Mouse (Mus musculus): ENCODE data around the gene Gm4969.

Gm4969 gene

DNA sequence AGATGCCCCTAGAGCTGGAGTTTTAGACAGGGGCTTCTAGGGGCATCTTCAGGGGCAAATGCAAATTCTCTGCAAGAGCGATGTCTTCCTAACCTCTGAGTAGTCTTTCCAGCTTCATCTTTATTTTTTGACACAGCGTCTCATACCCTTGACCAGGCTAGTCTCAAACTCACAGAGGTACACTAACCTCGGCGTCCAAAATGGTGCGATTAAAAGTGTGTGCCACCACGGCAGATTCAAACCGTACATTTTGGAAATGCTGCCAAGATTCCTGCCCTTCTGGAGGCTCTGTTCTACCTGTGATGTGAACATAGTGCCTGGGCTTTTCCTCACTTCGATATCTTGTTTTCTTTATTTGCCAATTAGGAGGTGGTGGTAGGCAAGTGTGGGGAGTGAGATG, 915 bp upstream of the Gm4969 start:
- ChIA-PET CTCF (interaction anchor here in 3 of 4 experiments (0.9 to 4.2 kb wide), 14 partner anchors 9 to 116 kb away, joined by 3 to 31 read pairs (median 5); partner anchors contain the start of genes Dmwd (in 1 of the 3), Eml2 (in 1 of the 3), Irf2bp1 (in 1 of the 3) and Qpctl (in 1 of the 3)), POLR2A (interaction anchor here in 3 of 4 experiments (0.9 to 4.3 kb wide), 33 partner anchors 11 to 241 kb away, joined by 3 to 64 read pairs (median 4); partner anchors contain the start of genes Six5 (in 3 of the 3), Cd3eap (in 1 of the 3), Dmpk (in 1 of the 3) and Eml2 (in 1 of the 3))

- ChIA-PET CTCF (interaction anchor here in 1 of 4 experiments (1.7 kb wide), 1 partner anchor 17 kb away, joined by 5 read pairs; no protein-coding TSS in a partner anchor), POLR2A (interaction anchor here in 1 of 4 experiments (1.2 to 2.8 kb wide), 2 partner anchors 8 to 16 kb away, joined by 3 to 8 read pairs; partner anchors contain the start of genes Gm4969 and Six5)
These were observed 8.6 kb downstream of the Gm4969 start for GRCm38 (mm10) chr7:19109565-19109964.

GRCm38 (mm10) chr7:19107436-19107835, 10.7 kb downstream of the Gm4969 start:
- CTCF ChIA-PET: interaction anchor here in 1 of 4 experiments (0.8 to 1.4 kb wide), 2 partner anchors 14 to 37 kb away, joined by 5 read pairs; partner anchors contain the start of gene Six5
- POLR2A ChIA-PET: interaction anchor here in 2 of 4 experiments (2.4 to 2.8 kb wide), 2 partner anchors 14 kb away, joined by 6 to 8 read pairs; partner anchors contain the start of gene Six5 (in 1 of the 2)

DNA sequence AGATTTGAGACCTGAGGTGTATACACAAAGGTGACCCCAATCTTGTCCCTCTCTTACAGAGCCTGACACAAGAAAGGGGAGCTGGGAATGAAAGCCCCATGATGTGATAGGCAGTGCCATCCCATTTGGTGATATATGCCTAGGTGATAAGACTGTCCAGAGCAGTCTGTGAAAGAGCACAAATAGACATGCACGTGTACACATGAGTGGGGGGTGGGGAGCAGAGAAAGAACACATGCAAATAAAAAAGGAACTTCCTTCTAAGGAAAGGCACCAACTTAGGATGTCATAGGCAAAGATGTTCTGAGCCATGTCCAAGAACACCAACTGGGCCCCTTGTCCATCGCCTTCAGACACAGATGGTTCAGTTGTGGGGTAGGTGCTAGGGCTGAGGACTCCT, 13.7 kb downstream of the Gm4969 start:
- POLR2A ChIA-PET: interaction anchor here in 1 of 4 experiments (1.1 kb wide), 1 partner anchor 10 kb away, joined by 3 read pairs; no protein-coding TSS in a partner anchor
- CTCF ChIA-PET: interaction anchor here in 2 of 4 experiments (0.7 to 2.9 kb wide), 2 partner anchors 11 to 13 kb away, joined by 3 to 8 read pairs; partner anchors contain the start of gene Gm4969 (in 1 of the 2)

DNA sequence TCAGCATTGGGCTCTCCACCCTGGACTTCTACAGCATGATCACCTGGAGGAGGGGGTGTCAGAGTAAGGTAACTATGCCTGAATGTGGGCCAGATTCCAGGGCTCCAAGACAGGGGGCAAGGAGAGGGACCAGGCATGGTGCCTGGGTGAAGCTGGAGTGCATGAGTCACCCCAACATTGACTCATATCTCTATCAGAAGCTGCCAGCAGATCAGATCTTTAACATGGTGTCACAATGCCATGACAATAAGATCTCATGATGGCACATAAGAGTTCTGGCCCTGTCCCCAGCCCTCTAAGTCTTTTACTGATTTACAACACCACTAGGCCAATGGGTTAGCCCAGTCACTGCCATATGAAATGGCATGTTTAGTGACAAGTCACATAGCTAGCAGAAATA, 14.4 kb downstream of the Gm4969 start:
- ChIA-PET CTCF (interaction anchor here in 1 of 4 experiments (2.9 kb wide), 1 partner anchor 11 kb away, joined by 8 read pairs; no protein-coding TSS in a partner anchor), POLR2A (interaction anchor here in 1 of 4 experiments (1.1 kb wide), 1 partner anchor 11 kb away, joined by 3 read pairs; no protein-coding TSS in a partner anchor)

GRCm38 (mm10) chr7:19100290-19100689, 17.9 kb downstream of the Gm4969 start:
- ChIA-PET CTCF (no interaction called here), POLR2A (interaction anchor here in 1 of 4 experiments (0.5 to 18.1 kb wide), 3 partner anchors 11 to 36 kb away, joined by 3 to 172 read pairs (median 3); partner anchors contain the start of gene Dmwd)

- ChIA-PET POLR2A (interaction anchor here in 3 of 4 experiments (0.5 to 18.1 kb wide), 5 partner anchors 13 to 542 kb away, joined by 3 to 172 read pairs (median 3); partner anchors contain the start of genes Dmwd (in 1 of the 3) and Fbxo46 (in 1 of the 3)), CTCF (interaction anchor here in 2 of 4 experiments (0.9 to 2.1 kb wide), 3 partner anchors 10 to 26 kb away, joined by 4 to 5 read pairs (median 5); no protein-coding TSS in a partner anchor)
These were observed 19.4 kb downstream of the Gm4969 start for GRCm38 (mm10) chr7:19098811-19099210.

GRCm38 (mm10) chr7:19097863-19098262, 20.3 kb downstream of the Gm4969 start:
- POLR2A ChIA-PET: interaction anchor here in 2 of 4 experiments (1.2 to 18.1 kb wide), 3 partner anchors 18 to 21 kb away, joined by 3 to 172 read pairs (median 26); partner anchors contain the start of genes Dmwd (in 1 of the 2), Fbxo46 (in 1 of the 2) and Gm4969 (in 1 of the 2)
- CTCF ChIA-PET: interaction anchor here in 2 of 4 experiments (0.6 to 15.2 kb wide), 3 partner anchors 17 to 617 kb away, joined by 3 to 356 read pairs (median 5); partner anchors contain the start of gene Dmwd (in 1 of the 2)

- ChIA-PET POLR2A (interaction anchor here in 2 of 4 experiments (0.6 to 18.1 kb wide), 5 partner anchors 17 to 371 kb away, joined by 3 to 172 read pairs (median 3); partner anchors contain the start of genes Dmwd (in 1 of the 2), Fbxo46 (in 1 of the 2) and Gm4969 (in 1 of the 2)), CTCF (interaction anchor here in 1 of 4 experiments (15.2 kb wide), 1 partner anchor 24 kb away, joined by 356 read pairs; the partner anchor contains the start of gene Dmwd)
These were observed 21.0 kb downstream of the Gm4969 start for GRCm38 (mm10) chr7:19097217-19097616.

GRCm38 (mm10) chr7:19096421-19096976, 21.7 kb downstream of the Gm4969 start:
- ChIA-PET CTCF (interaction anchor here in 2 of 4 experiments (0.9 to 15.2 kb wide), 4 partner anchors 18 to 43 kb away, joined by 3 to 356 read pairs (median 4); partner anchors contain the start of gene Dmwd (in 1 of the 2)), POLR2A (interaction anchor here in 3 of 4 experiments (0.5 to 18.1 kb wide), 15 partner anchors 12 to 227 kb away, joined by 3 to 172 read pairs (median 4); partner anchors contain the start of genes Fbxo46 (in 2 of the 3), Gm4969 (in 2 of the 3), Dmpk (in 1 of the 3) and Dmwd (in 1 of the 3))

- POLR2A ChIA-PET: interaction anchor here in 3 of 4 experiments (0.5 to 18.1 kb wide), 16 partner anchors 12 to 228 kb away, joined by 3 to 172 read pairs (median 4); partner anchors contain the start of genes Fbxo46 (in 2 of the 3), Gm4969 (in 2 of the 3), Dmpk (in 1 of the 3) and Dmwd (in 1 of the 3)
- CTCF ChIA-PET: interaction anchor here in 2 of 4 experiments (0.8 to 15.2 kb wide), 5 partner anchors 19 to 42 kb away, joined by 3 to 356 read pairs (median 3); partner anchors contain the start of gene Dmwd (in 1 of the 2)
These were observed 22.4 kb downstream of the Gm4969 start for GRCm38 (mm10) chr7:19095751-19096110.

GRCm38 (mm10) chr7:19094826-19095750, 23.1 kb downstream of the Gm4969 start:
- CTCF ChIA-PET: interaction anchor here in 3 of 4 experiments (0.8 to 15.2 kb wide), 8 partner anchors 19 to 91 kb away, joined by 3 to 356 read pairs (median 12); partner anchors contain the start of genes Dmwd (in 3 of the 3), Foxa3 (in 1 of the 3) and Irf2bp1 (in 1 of the 3)

GRCm38 (mm10) chr7:19094471-19094825, 23.7 kb downstream of the Gm4969 start, which contains the start of gene Six5:
Gene Six5, plus strand, starts transcription at chr7:19094594.
- CTCF ChIA-PET: interaction anchor here (0.6 to 15.2 kb wide), 21 partner anchors 13 to 187 kb away, joined by 3 to 356 read pairs (median 10); partner anchors contain the start of genes Dmwd (in 3 of the 4), Gm4969 (in 2 of the 4), Eml2 (in 1 of the 4) and Fbxo46 (in 1 of the 4)
- POLR2A ChIA-PET: interaction anchor here in 3 of 4 experiments (0.6 to 18.1 kb wide), 27 partner anchors 8 to 534 kb away, joined by 3 to 172 read pairs (median 7); partner anchors contain the start of genes Dmwd (in 3 of the 3), Fbxo46 (in 3 of the 3), Rsph6a (in 3 of the 3) and Dmpk (in 2 of the 3)

More at GRCm38 (mm10) chr7:19094826-19095750, 23.1 kb downstream of the Gm4969 start:
- POLR2A ChIA-PET: interaction anchor here in 2 of 4 experiments (0.8 to 18.1 kb wide), 24 partner anchors 9 to 534 kb away, joined by 3 to 172 read pairs (median 5); partner anchors contain the start of genes Dmpk (in 2 of the 2), Dmwd (in 2 of the 2), Fbxo46 (in 2 of the 2) and Gm4969 (in 2 of the 2)

DNA sequence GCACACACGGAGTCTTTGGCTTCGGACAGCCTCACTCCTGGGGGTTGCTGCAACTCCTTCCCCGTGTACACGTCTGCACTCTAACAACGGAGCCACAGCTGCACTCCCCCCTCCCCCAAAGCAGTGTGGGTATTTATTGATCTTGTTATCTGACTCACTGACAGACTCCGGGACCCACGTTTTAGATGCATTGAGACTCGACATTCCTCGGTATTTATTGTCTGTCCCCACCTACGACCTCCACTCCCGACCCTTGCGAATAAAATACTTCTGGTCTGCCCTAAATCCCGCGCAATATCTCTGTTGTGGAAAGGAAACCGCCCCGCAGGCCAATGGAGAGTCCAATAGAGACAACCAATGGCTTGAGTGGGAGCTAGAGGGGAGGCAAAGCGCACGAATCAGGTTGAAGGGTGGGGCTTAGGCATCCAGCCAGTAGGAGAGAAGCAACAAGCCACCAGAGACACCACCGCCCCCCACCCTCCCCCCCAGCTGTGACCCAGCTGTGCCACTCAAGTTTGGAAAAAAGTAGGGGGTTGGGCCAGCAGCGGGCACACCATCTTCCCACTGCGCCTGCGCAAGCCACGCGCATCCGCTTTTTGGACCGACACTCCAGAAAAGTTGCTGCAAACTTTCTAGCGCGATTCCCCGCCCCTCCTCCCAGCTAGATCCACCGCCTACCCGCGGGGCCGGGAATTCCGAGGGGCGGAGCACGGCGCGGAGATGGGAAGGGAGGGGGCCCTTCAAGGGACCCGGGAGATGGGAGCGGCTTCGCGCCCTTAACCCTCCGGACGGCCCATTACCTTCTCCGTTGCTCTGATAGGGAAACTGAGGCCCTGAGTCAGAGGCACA, 24.4 kb downstream of the Gm4969 start:
- ChIA-PET CTCF (interaction anchor here (0.6 to 15.2 kb wide), 82 partner anchors 8 to 295 kb away, joined by 3 to 356 read pairs (median 6); partner anchors contain the start of genes Rsph6a (in 4 of the 4), Dmpk (in 3 of the 4), Dmwd (in 3 of the 4) and Eml2 (in 2 of the 4)), POLR2A (interaction anchor here in 3 of 4 experiments (0.5 to 18.1 kb wide), 71 partner anchors 8 to 871 kb away, joined by 3 to 172 read pairs (median 5); partner anchors contain the start of genes Dmwd (in 3 of the 3), Fbxo46 (in 3 of the 3), Rsph6a (in 3 of the 3) and Dmpk (in 2 of the 3))

GRCm38 (mm10) chr7:19093174-19093521, 25.0 kb downstream of the Gm4969 start:
- ChIA-PET CTCF (interaction anchor here (0.6 to 15.2 kb wide), 87 partner anchors 9 to 579 kb away, joined by 3 to 356 read pairs (median 5); partner anchors contain the start of genes Rsph6a (in 4 of the 4), Dmpk (in 3 of the 4), Dmwd (in 3 of the 4) and Eml2 (in 2 of the 4)), POLR2A (interaction anchor here (0.5 to 18.1 kb wide), 71 partner anchors 7 to 871 kb away, joined by 3 to 172 read pairs (median 5); partner anchors contain the start of genes Rsph6a (in 4 of the 4), Dmwd (in 3 of the 4), Dmpk (in 2 of the 4) and Fbxo46 (in 2 of the 4))

Measured in embryonic stem cell, embryonic (primary cell).